Mouse (Mus musculus) left cerebral cortex, postnatal 36 days (tissue): Measurements from ENCODE around the gene Hist1h2ag. TPM values are rescaled to one million over a fixed set of nuclear protein-coding genes. Genes with fewer than 3 reads are reported as not detected.

ENCODE experiments used
- DNase-seq, 2 experiments: peaks; one replicate each; pipeline ENCODE4 v3.0.0; 2021 to 2022; ENCODE audit warnings: low spot score in 2 of 2, mixed read lengths in 1 of 2
- intact Hi-C: fragments of 180-260 bp; cut with DNase I; formaldehyde crosslinking; loops from one replicate; pipeline ENCODE4 v1.15.1; 2025
- microRNA-seq: library from miRNA; unstranded; fragments of <30 nt; microRNA quantifications from one replicate; pipeline ENCODE4 v1.2.0, GENCODE M21; 2022
- total RNA-seq, 2 experiments: library from RNA; stranded (reverse); gene quantifications; 2 replicates each; pipeline ENCODE4 v1.2.3; 2021

Hist1h2ag gene
- total RNA-seq, 2 experiments from 2014 or later: 8.3 to 11.2 TPM

GRCm38 (mm10) chr13:21996101-21996839, 46.5 kb downstream of the Hist1h2ag start:
- DNase-seq: no peak
- intact Hi-C loops: loop anchor here (5.0 kb wide), 1 partner anchor 79 kb away; no protein-coding TSS in a partner anchor

GRCm38 (mm10) chr13:21995331-21995914, 47.3 kb downstream of the Hist1h2ag start:
- intact Hi-C loops: loop anchor here (5.0 kb wide), 1 partner anchor 78 kb away; no protein-coding TSS in a partner anchor
- DNase-seq: no peak

- no peak for DNase-seq
- intact Hi-C loops: loop anchor here (5.0 kb wide), 1 partner anchor 78 kb away; no protein-coding TSS in a partner anchor
Measured at GRCm38 (mm10) chr13:21994896-21995295, 47.8 kb downstream of the Hist1h2ag start.

- intact Hi-C loops: no loop called here
- peak in 1 of 2 experiments; percentile 31 for DNase-seq
Measured at GRCm38 (mm10) chr13:21993957-21994738, 48.6 kb downstream of the Hist1h2ag start.

GRCm38 (mm10) chr13:21992550-21992949, 50.2 kb downstream of the Hist1h2ag start:
- intact Hi-C loops: no loop called here
- no peak for DNase-seq

Small RNAs within 50 kb of the gene (microRNA-seq; reads per million reads assigned to microRNA genes)
- gene Gm26300: not detected
- gene Gm44390: not detected
- not detected for gene Gm44486

Other genes with a start within 250 kb of the Hist1h2ag start
- 10 to 100 TPM; 36.0 to 39.3 TPM for gene Hist1h2bq, start 232.7 kb downstream of the Hist1h2ag start, total RNA-seq
- 10 to 100 TPM; 12.4 to 22.5 TPM for gene Hist1h2ao, start 232.5 kb downstream of the Hist1h2ag start, total RNA-seq
- gene Hist1h4m, start 231.2 kb downstream of the Hist1h2ag start, total RNA-seq: 100 to 1,000 TPM; 258 to 294 TPM
- gene Hist1h4n, start 210.7 kb downstream of the Hist1h2ag start, total RNA-seq: 10 to 100 TPM; 21.3 to 23.4 TPM
- gene Hist1h2ap, start 209.4 kb downstream of the Hist1h2ag start, total RNA-seq: 10 to 100 TPM; 20.2 to 20.7 TPM
- gene Hist1h2br, start 209.2 kb downstream of the Hist1h2ag start, total RNA-seq: 10 to 100 TPM; 35.5 to 38.8 TPM
- 1 to 10 TPM; 3.7 to 4.2 TPM for gene Zfp184, start 97.8 kb downstream of the Hist1h2ag start, total RNA-seq
- gene Pom121l2, start 61.8 kb downstream of the Hist1h2ag start, total RNA-seq: not detected
- 1 to 10 TPM in 1 of 2 experiments, under 1 TPM in 1; 0.34 to 1.1 TPM for gene Prss16, start 33.2 kb downstream of the Hist1h2ag start, total RNA-seq
- gene Hist1h2ah, start 7.4 kb downstream of the Hist1h2ag start, total RNA-seq: 10 to 100 TPM; 24.6 to 42.5 TPM
- 10 to 100 TPM; 13.0 to 13.3 TPM for gene Hist1h2bk, start 7.1 kb downstream of the Hist1h2ag start, total RNA-seq
- 10 to 100 TPM; 65.2 to 73.2 TPM for gene Hist1h4i, start 1.6 kb downstream of the Hist1h2ag start, total RNA-seq
- 10 to 100 TPM; 11.8 to 12.9 TPM for gene Hist1h2bj, start 270 bp upstream of the Hist1h2ag start, total RNA-seq
- not detected for gene Vmn1r188, start 41.5 kb upstream of the Hist1h2ag start, total RNA-seq
- not detected for gene Vmn1r189, start 62.9 kb upstream of the Hist1h2ag start, total RNA-seq
- gene Vmn1r191, start 141.0 kb upstream of the Hist1h2ag start, total RNA-seq: not detected
- not detected for gene Vmn1r192, start 148.2 kb upstream of the Hist1h2ag start, total RNA-seq
- gene Vmn1r193, start 180.2 kb upstream of the Hist1h2ag start, total RNA-seq: not detected
- not detected for gene Vmn1r194, start 201.3 kb upstream of the Hist1h2ag start, total RNA-seq
- gene Vmn1r195, start 227.6 kb upstream of the Hist1h2ag start, total RNA-seq: not detected
- gene Vmn1r196, start 247.0 kb upstream of the Hist1h2ag start, total RNA-seq: not detected